Mouse (Mus musculus) small intestine, adult 2 months (tissue): ENCODE results near the gene Timeless. TPM values are rescaled to one million over a fixed set of nuclear protein-coding genes. Genes with fewer than 3 reads are reported as not detected.
"Not testable (repeated sequence)": the region's sequence is repeated elsewhere in the genome, so short reads cannot be mapped to it uniquely, and the experiment has no call there.

ENCODE experiments used
- H3K27ac ChIP-seq: fragments of 200-500 bp; 2 replicates; pipeline ENCODE4 v1.5.1; 2012; ENCODE audit warnings: low read depth, low read length, control low read depth, inconsistent platforms; ENCODE audit not compliant: insufficient read depth
- H3K27me3 ChIP-seq: fragments of 200-500 bp; 2 replicates; pipeline ENCODE4 v1.6.1; 2012; ENCODE audit warnings: mild to moderate bottlenecking, moderate library complexity, low read length, inconsistent platforms; ENCODE audit not compliant: control insufficient read depth, insufficient read depth
- H3K36me3 ChIP-seq: fragments of 200-500 bp; 2 replicates; pipeline ENCODE4 v1.6.1; 2012; ENCODE audit warnings: mild to moderate bottlenecking, low read length, control low read depth, inconsistent platforms; ENCODE audit not compliant: control insufficient read depth, insufficient read depth
- H3K4me1 ChIP-seq: fragments of 200-500 bp; 2 replicates; pipeline ENCODE4 v1.6.1; 2012; ENCODE audit warnings: low read length, inconsistent platforms, mixed read lengths; ENCODE audit not compliant: control insufficient read depth, insufficient read depth, insufficient read length
- H3K4me3 ChIP-seq: fragments of 200-500 bp; 2 replicates; pipeline ENCODE4 v1.5.1; 2012; ENCODE audit warnings: low read depth, mild to moderate bottlenecking, control low read depth, inconsistent platforms, low read length, moderate library complexity
- CTCF ChIP-seq: fragments of 200-500 bp; IDR thresholded peaks from 2 replicates; pipeline ENCODE4 v1.5.1; 2012; ENCODE audit warnings: low read depth, mild to moderate bottlenecking, control low read depth, inconsistent platforms, low read length, moderate library complexity, mixed read lengths; ENCODE audit not compliant: insufficient replicate concordance, insufficient read length; ENCODE audit errors: extremely low read depth
- POLR2A ChIP-seq: fragments of 200-500 bp; IDR thresholded peaks from 2 replicates; pipeline ENCODE4 v1.6.1; 2012; ENCODE audit warnings: low read depth, mild to moderate bottlenecking, control low read depth, inconsistent platforms, low read length, moderate library complexity
- WGBS: fragments of 180-500 bp; shearing (Covaris S2); methylation state at CpG from one replicate; pipeline ENCODE4 v1.1.7; 2018; 5-methylcytosine and 5-hydroxymethylcytosine counted together
- polyA plus RNA-seq: library from polyadenylated mRNA; depleted of rRNA; stranded (reverse); fragments of >200 nt; gene quantifications from 2 replicates; pipeline ENCODE4 v1.2.3, GENCODE M21; 2012

The Timeless gene
- polyA plus RNA-seq, 1 experiment = 2.0 TPM

GRCm38 (mm10) chr10:128258953-128259352, 27.1 kb downstream of the Timeless start:
- 67% methylated on average over 4 of the region's 4 CpGs for WGBS
- Histone ChIP-seq H3K27ac (peak overlapping the region; percentile 40; the same call in 1 of the 2 replicates), H3K4me1 (no peaks in the 10 kb centered on the region), H3K4me3 (no peak overlapping the region), H3K27me3 (no peaks in the 10 kb centered on the region), H3K36me3 (no peaks in the 10 kb centered on the region)
- TF ChIP-seq CTCF (no peak), POLR2A (no peak)

GRCm38 (mm10) chr10:128259946-128260345, 28.1 kb downstream of the Timeless start:
- Histone ChIP-seq H3K4me3 (no peak overlapping the region), H3K36me3 (no peaks in the 10 kb centered on the region), H3K4me1 (no peaks in the 10 kb centered on the region), H3K27ac (no peak overlapping the region), H3K27me3 (no peaks in the 10 kb centered on the region)
- 82% methylated on average over 5 of the region's 5 CpGs for WGBS
- TF ChIP-seq POLR2A (no peak), CTCF (no peak)

- H3K4me3 ChIP-seq, H3K27ac ChIP-seq: not testable (repeated sequence)
- 82% methylated on average over 7 of the region's 7 CpGs for WGBS
Observed at GRCm38 (mm10) chr10:128260376-128260775, 28.5 kb downstream of the Timeless start.

GRCm38 (mm10) chr10:128262300-128262699, 30.4 kb downstream of the Timeless start:
- Histone ChIP-seq H3K4me3 (no peak overlapping the region), H3K36me3 (no peaks in the 10 kb centered on the region), H3K27ac (no peak overlapping the region), H3K27me3 (no peaks in the 10 kb centered on the region), H3K4me1 (no peaks in the 10 kb centered on the region)
- 68% methylated on average over 22 of the region's 22 CpGs for WGBS
- TF ChIP-seq CTCF = no peak

More at GRCm38 (mm10) chr10:128260376-128260775, 28.5 kb downstream of the Timeless start:
- H3K4me1 ChIP-seq, H3K27me3 ChIP-seq, H3K36me3 ChIP-seq: not testable (repeated sequence)

- no peak overlapping the region for H3K4me3 ChIP-seq
- no peaks in the 10 kb centered on the region for H3K27me3 ChIP-seq
- no peaks in the 10 kb centered on the region for H3K4me1 ChIP-seq
- TF ChIP-seq CTCF (no peak), POLR2A (no peak)
- 71% methylated on average over 6 of the region's 6 CpGs for WGBS
- H3K36me3 ChIP-seq = no peaks in the 10 kb centered on the region
- 0 out of 2 replicates have a peak overlapping the region, but pooled peaks have one; percentile 25 for H3K27ac ChIP-seq
Observed at GRCm38 (mm10) chr10:128263393-128264310, 31.8 kb downstream of the Timeless start.

GRCm38 (mm10) chr10:128268371-128268770, 36.5 kb downstream of the Timeless start, which contains the start of gene Apof:
Apof (plus strand) TSS chr10:128268671.
- WGBS = 84% methylated on average over 6 of the region's 6 CpGs

GRCm38 (mm10) chr10:128269206-128269910, 37.5 kb downstream of the Timeless start:
- TF ChIP-seq POLR2A (no peak), CTCF (no peak)
- Histone ChIP-seq H3K27ac (peak overlapping the region; percentile 18), H3K36me3 (no peaks in the 10 kb centered on the region; the same call in 1 of the 2 replicates), H3K4me1 (peaks cover 5% of the 10 kb centered on the region), H3K27me3 (no peaks in the 10 kb centered on the region), H3K4me3 (no peak overlapping the region)
- WGBS = 85% methylated on average over 16 of the region's 16 CpGs

More at GRCm38 (mm10) chr10:128268371-128268770, 36.5 kb downstream of the Timeless start, which contains the start of gene Apof:
- Histone ChIP-seq H3K4me1 (peaks cover 5% of the 10 kb centered on the region), H3K36me3 (no peaks in the 10 kb centered on the region), H3K4me3 (no peak within 1 kb of the TSS), H3K27me3 (no peaks in the 10 kb centered on the region), H3K27ac (peak within 1 kb of the TSS; percentile 18)
- TF ChIP-seq POLR2A (no peak), CTCF (no peak)
